Mouse (Mus musculus) small intestine, adult 2 months (tissue): Measurements from ENCODE around the gene Gpr37. TPM values are rescaled to one million over a fixed set of nuclear protein-coding genes. Genes with fewer than 3 reads are reported as not detected.
A peak's percentile ranks its signal among the peaks of the same experiment; 100 is the strongest.

Experiments used
- H3K27ac ChIP-seq: fragments of 200-500 bp; 2 replicates; pipeline ENCODE4 v1.5.1; 2012; ENCODE audit warnings: low read depth, low read length, control low read depth, inconsistent platforms; ENCODE audit not compliant: insufficient read depth
- H3K27me3 ChIP-seq: fragments of 200-500 bp; 2 replicates; pipeline ENCODE4 v1.6.1; 2012; ENCODE audit warnings: mild to moderate bottlenecking, moderate library complexity, low read length, inconsistent platforms; ENCODE audit not compliant: control insufficient read depth, insufficient read depth
- H3K36me3 ChIP-seq: fragments of 200-500 bp; 2 replicates; pipeline ENCODE4 v1.6.1; 2012; ENCODE audit warnings: mild to moderate bottlenecking, low read length, control low read depth, inconsistent platforms; ENCODE audit not compliant: control insufficient read depth, insufficient read depth
- H3K4me1 ChIP-seq: fragments of 200-500 bp; 2 replicates; pipeline ENCODE4 v1.6.1; 2012; ENCODE audit warnings: low read length, inconsistent platforms, mixed read lengths; ENCODE audit not compliant: control insufficient read depth, insufficient read depth, insufficient read length
- H3K4me3 ChIP-seq: fragments of 200-500 bp; 2 replicates; pipeline ENCODE4 v1.5.1; 2012; ENCODE audit warnings: low read depth, mild to moderate bottlenecking, control low read depth, inconsistent platforms, low read length, moderate library complexity
- CTCF ChIP-seq: fragments of 200-500 bp; IDR thresholded peaks from 2 replicates; pipeline ENCODE4 v1.5.1; 2012; ENCODE audit warnings: low read depth, mild to moderate bottlenecking, control low read depth, inconsistent platforms, low read length, moderate library complexity, mixed read lengths; ENCODE audit not compliant: insufficient replicate concordance, insufficient read length; ENCODE audit errors: extremely low read depth
- POLR2A ChIP-seq: fragments of 200-500 bp; IDR thresholded peaks from 2 replicates; pipeline ENCODE4 v1.6.1; 2012; ENCODE audit warnings: low read depth, mild to moderate bottlenecking, control low read depth, inconsistent platforms, low read length, moderate library complexity
- WGBS: fragments of 180-500 bp; shearing (Covaris S2); methylation state at CpG from one replicate; pipeline ENCODE4 v1.1.7; 2018; 5-methylcytosine and 5-hydroxymethylcytosine counted together
- polyA plus RNA-seq: library from polyadenylated mRNA; depleted of rRNA; stranded (reverse); fragments of >200 nt; gene quantifications from 2 replicates; pipeline ENCODE4 v1.2.3, GENCODE M21; 2012; rRNA removed

The Gpr37 gene
- 0.05 TPM in 1 of 2 replicates, not detected in the other for polyA plus RNA-seq

DNA sequence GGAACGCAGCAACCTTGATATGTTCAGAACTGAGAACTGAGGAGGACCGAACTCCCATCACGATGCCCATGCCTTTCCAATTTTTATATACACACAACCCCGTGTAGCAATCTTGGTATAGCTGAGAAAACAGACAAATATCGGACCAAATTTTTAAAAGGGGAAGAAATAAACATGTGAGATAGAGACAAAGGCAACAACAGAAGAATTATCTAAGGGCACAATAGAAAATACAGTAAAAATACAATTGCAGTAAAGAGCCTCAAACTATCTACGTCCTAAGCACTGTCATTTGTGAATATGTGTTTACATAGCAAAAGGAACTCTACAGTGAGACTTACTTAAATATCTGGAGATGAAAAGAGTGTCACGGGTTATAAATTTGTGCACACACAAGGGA lies at the start of gene Gpr37:
Gene Gpr37, minus strand, starts transcription at position 101 of the 400 bp plus-strand sequence.
- Histone ChIP-seq H3K4me3 (peak within 1 kb of the TSS; percentile 33), H3K4me1 (no peaks in the 10 kb centered on the region), H3K36me3 (no peaks in the 10 kb centered on the region), H3K27me3 (0 out of 2 replicates have a peak, but pooled peaks cover 5% of the 10 kb centered on the region), H3K27ac (no peak within 1 kb of the TSS)
- 32% methylated on average over 7 of the region's 7 CpGs for WGBS
- TF ChIP-seq CTCF (no peak), POLR2A (no peak)

GRCm38 (mm10) chr6:25736533-25736932 lies 46.0 kb upstream of the Gpr37 start:
- no peak for TF ChIP-seq CTCF
- no peak for TF ChIP-seq POLR2A
- no peaks in the 10 kb centered on the region for H3K4me1 ChIP-seq
- no peaks in the 10 kb centered on the region for H3K36me3 ChIP-seq
- H3K27ac ChIP-seq = no peak overlapping the region
- no peaks in the 10 kb centered on the region for H3K27me3 ChIP-seq
- no peak overlapping the region for H3K4me3 ChIP-seq

DNA sequence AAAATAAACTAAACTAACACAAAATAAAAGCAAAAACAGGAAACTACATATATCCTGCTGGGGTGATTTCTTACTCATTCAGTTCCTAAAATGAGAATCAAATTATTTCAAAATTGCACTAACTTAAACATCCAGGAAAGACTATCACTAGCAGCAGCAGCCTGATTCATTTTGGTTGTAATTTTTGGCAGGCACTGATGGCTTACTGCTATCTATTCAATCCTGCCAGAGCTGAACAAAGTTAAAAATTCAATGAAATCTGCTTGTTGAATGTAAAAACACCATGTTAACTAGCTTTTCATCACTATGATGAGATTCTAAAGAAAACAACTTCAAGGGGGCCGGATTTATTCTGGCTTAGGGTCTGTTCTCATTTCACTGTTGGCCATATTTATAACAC lies 36.0 kb upstream of the Gpr37 start:
- no peaks in the 10 kb centered on the region for H3K27me3 ChIP-seq
- no peak overlapping the region for H3K27ac ChIP-seq
- no peak overlapping the region for H3K4me3 ChIP-seq
- no peaks in the 10 kb centered on the region for H3K36me3 ChIP-seq
- H3K4me1 ChIP-seq = no peaks in the 10 kb centered on the region
- no peak for TF ChIP-seq CTCF
- no peak for TF ChIP-seq POLR2A
- 82% methylated on average over 1 of the region's 1 CpGs for WGBS

DNA sequence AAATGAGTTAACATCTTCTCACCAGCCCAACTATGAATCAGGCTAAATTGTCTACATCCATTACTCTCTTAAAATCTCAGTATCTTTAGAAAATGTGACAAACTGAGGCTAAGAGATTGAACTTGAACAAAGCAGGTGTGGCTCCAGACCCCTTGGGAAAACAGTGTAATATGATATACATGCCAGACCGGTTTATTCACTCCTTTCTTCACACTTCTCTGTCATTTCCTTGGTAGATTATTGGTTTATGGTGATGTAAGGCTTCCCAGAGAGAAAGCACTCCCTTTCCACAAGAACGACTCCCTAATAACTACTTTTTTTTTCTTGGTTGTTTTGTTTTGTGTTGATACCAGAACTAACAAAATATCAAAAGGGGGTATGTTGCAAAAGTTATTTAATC lies 20.1 kb upstream of the Gpr37 start:
- Histone ChIP-seq H3K36me3 (no peaks in the 10 kb centered on the region), H3K4me3 (no peak overlapping the region), H3K27me3 (no peaks in the 10 kb centered on the region), H3K4me1 (no peaks in the 10 kb centered on the region), H3K27ac (no peak overlapping the region)
- TF ChIP-seq POLR2A (no peak), CTCF (no peak)
- WGBS = 12% methylated on average over 2 of the region's 2 CpGs

GRCm38 (mm10) chr6:25709250-25709895 lies 18.8 kb upstream of the Gpr37 start:
- WGBS = 36% methylated on average over 6 of the region's 6 CpGs
- Histone ChIP-seq H3K4me3 (no peak overlapping the region), H3K27me3 (no peaks in the 10 kb centered on the region), H3K4me1 (no peaks in the 10 kb centered on the region), H3K27ac (no peak overlapping the region), H3K36me3 (no peaks in the 10 kb centered on the region)
- no peak for TF ChIP-seq CTCF
- no peak for TF ChIP-seq POLR2A

DNA sequence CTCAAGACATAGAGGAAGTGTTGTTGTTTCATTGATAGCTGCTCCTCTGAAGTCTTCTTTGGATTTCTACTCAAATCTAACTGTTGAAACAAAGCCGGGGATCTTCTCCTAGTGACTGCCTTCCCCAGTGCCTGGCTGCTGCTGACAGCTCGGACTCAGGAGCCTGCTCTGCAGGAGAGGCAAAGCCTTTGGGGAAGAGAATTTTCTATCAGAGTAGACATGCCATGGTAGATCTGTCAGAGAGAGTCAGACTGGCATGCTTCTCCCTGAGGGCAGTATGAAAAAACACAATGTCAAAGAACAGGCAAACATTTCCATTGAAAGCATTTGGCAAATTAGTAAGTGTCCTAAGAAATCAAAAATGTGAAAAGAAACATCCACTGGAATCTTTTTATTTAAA lies 9.4 kb upstream of the Gpr37 start:
- Histone ChIP-seq H3K4me1 (no peaks in the 10 kb centered on the region), H3K27ac (no peak overlapping the region), H3K36me3 (no peaks in the 10 kb centered on the region), H3K4me3 (no peak overlapping the region), H3K27me3 (no peaks in the 10 kb centered on the region)
- 30% methylated on average over 2 of the region's 2 CpGs for WGBS
- TF ChIP-seq CTCF (no peak), POLR2A (no peak)

GRCm38 (mm10) chr6:25690284-25690605 lies 284 bp downstream of the Gpr37 start:
- Histone ChIP-seq H3K36me3 (no peaks in the 10 kb centered on the region), H3K4me3 (peak overlapping the region; percentile 33; the same call in 1 of the 2 replicates), H3K4me1 (no peaks in the 10 kb centered on the region), H3K27me3 (0 out of 2 replicates have a peak, but pooled peaks cover 5% of the 10 kb centered on the region), H3K27ac (no peak overlapping the region)
- WGBS = 4% methylated on average over 5 of the region's 5 CpGs
- no peak for TF ChIP-seq CTCF
- TF ChIP-seq POLR2A = no peak
